Mouse (Mus musculus): ENCODE results near the gene Thrap3. TPM values are rescaled to one million over a fixed set of nuclear protein-coding genes. Genes with fewer than 3 reads are reported as not detected.

Gene Thrap3
- polyA plus RNA-seq, 1 experiment, result 382 TPM

- Histone ChIP-seq H3K4me3 (ENCODE audit: insufficient read depth, low read length) (peak overlapping the region; percentile 69), H3K27ac (ENCODE audit: insufficient read depth, low read length) (peak overlapping the region; percentile 86), H3K4me1 (ENCODE audit: control insufficient read depth, insufficient read depth, low read length) (no peaks in the 10 kb centered on the region)
- TF ChIP-seq CTCF (IDR thresholded peaks at IDR 0.05; ENCODE audit: borderline replicate concordance, insufficient read depth, low read length) (no peak), POLR2A (IDR thresholded peaks at IDR 0.05; ENCODE audit: low read depth, low read length) (no peak; the same call in 1 of the 2 replicates)
These were observed 52.8 kb downstream of the Thrap3 start for GRCm38 (mm10) chr4:126149798-126150197.

- TF ChIP-seq CTCF (IDR thresholded peaks at IDR 0.05; ENCODE audit: borderline replicate concordance, insufficient read depth, low read length) (no peak), POLR2A (IDR thresholded peaks at IDR 0.05; ENCODE audit: low read depth, low read length) (no peak; the same call in 1 of the 2 replicates)
- Histone ChIP-seq H3K4me1 (ENCODE audit: control insufficient read depth, insufficient read depth, low read length) (no peaks in the 10 kb centered on the region), H3K27ac (ENCODE audit: insufficient read depth, low read length) (peak overlapping the region; percentile 86), H3K4me3 (ENCODE audit: insufficient read depth, low read length) (peak overlapping the region; percentile 69)
These were observed 53.4 kb downstream of the Thrap3 start for GRCm38 (mm10) chr4:126149041-126149676.

GRCm38 (mm10) chr4:126148161-126148961, 54.2 kb downstream of the Thrap3 start:
- H3K4me3 ChIP-seq (ENCODE audit: insufficient read depth, low read length), result peak overlapping the region; percentile 69
- H3K4me1 ChIP-seq (ENCODE audit: control insufficient read depth, insufficient read depth, low read length), result no peaks in the 10 kb centered on the region
- peak overlapping the region; percentile 86 for H3K27ac ChIP-seq (ENCODE audit: insufficient read depth, low read length)
- TF ChIP-seq CTCF (IDR thresholded peaks at IDR 0.05; ENCODE audit: borderline replicate concordance, insufficient read depth, low read length), result no peak
- peak; percentile 76 for TF ChIP-seq POLR2A (IDR thresholded peaks at IDR 0.05; ENCODE audit: low read depth, low read length)

GRCm38 (mm10) chr4:126147533-126148160, 54.9 kb downstream of the Thrap3 start, which contains the start of gene Eva1b:
Gene Eva1b (plus strand): TSS chr4:126147744.
- no peaks in the 10 kb centered on the region for H3K4me1 ChIP-seq (ENCODE audit: control insufficient read depth, insufficient read depth, low read length)
- peak within 1 kb of the TSS; percentile 69 for H3K4me3 ChIP-seq (ENCODE audit: insufficient read depth, low read length)
- TF ChIP-seq CTCF (IDR thresholded peaks at IDR 0.05; ENCODE audit: borderline replicate concordance, insufficient read depth, low read length), result no peak
- no peak for TF ChIP-seq POLR2A (IDR thresholded peaks at IDR 0.05; ENCODE audit: low read depth, low read length)
- H3K27ac ChIP-seq (ENCODE audit: insufficient read depth, low read length), result peak within 1 kb of the TSS; percentile 86

GRCm38 (mm10) chr4:126146974-126147532, 55.5 kb downstream of the Thrap3 start:
- Histone ChIP-seq H3K27ac (ENCODE audit: insufficient read depth, low read length) (peak overlapping the region; percentile 64), H3K4me1 (ENCODE audit: control insufficient read depth, insufficient read depth, low read length) (no peaks in the 10 kb centered on the region), H3K4me3 (ENCODE audit: insufficient read depth, low read length) (no peak overlapping the region)
- TF ChIP-seq POLR2A (IDR thresholded peaks at IDR 0.05; ENCODE audit: low read depth, low read length) (no peak), CTCF (IDR thresholded peaks at IDR 0.05; ENCODE audit: borderline replicate concordance, insufficient read depth, low read length) (no peak)

- Histone ChIP-seq H3K4me1 (ENCODE audit: control insufficient read depth, insufficient read depth, low read length) (no peaks in the 10 kb centered on the region), H3K27ac (ENCODE audit: insufficient read depth, low read length) (no peak overlapping the region), H3K4me3 (ENCODE audit: insufficient read depth, low read length) (no peak overlapping the region)
- TF ChIP-seq CTCF (IDR thresholded peaks at IDR 0.05; ENCODE audit: borderline replicate concordance, insufficient read depth, low read length) (no peak), POLR2A (IDR thresholded peaks at IDR 0.05; ENCODE audit: low read depth, low read length) (no peak)
These were observed 57.2 kb downstream of the Thrap3 start for GRCm38 (mm10) chr4:126145396-126145795.

- Histone ChIP-seq H3K4me1 (ENCODE audit: control insufficient read depth, insufficient read depth, low read length) (peaks cover 3% of the 10 kb centered on the region; the same call in 1 of the 2 replicates), H3K4me3 (ENCODE audit: insufficient read depth, low read length) (no peak overlapping the region), H3K27ac (ENCODE audit: insufficient read depth, low read length) (no peak overlapping the region)
- no peak for TF ChIP-seq CTCF (IDR thresholded peaks at IDR 0.05; ENCODE audit: borderline replicate concordance, insufficient read depth, low read length)
- TF ChIP-seq POLR2A (IDR thresholded peaks at IDR 0.05; ENCODE audit: low read depth, low read length), result no peak
These were observed 61.5 kb downstream of the Thrap3 start for GRCm38 (mm10) chr4:126141021-126141420.

- Histone ChIP-seq H3K27ac (ENCODE audit: insufficient read depth, low read length) (no peak overlapping the region), H3K4me3 (ENCODE audit: insufficient read depth, low read length) (no peak overlapping the region), H3K4me1 (ENCODE audit: control insufficient read depth, insufficient read depth, low read length) (peaks cover 7% of the 10 kb centered on the region; the same call in 1 of the 2 replicates)
- TF ChIP-seq CTCF (IDR thresholded peaks at IDR 0.05; ENCODE audit: borderline replicate concordance, insufficient read depth, low read length) (no peak), POLR2A (IDR thresholded peaks at IDR 0.05; ENCODE audit: low read depth, low read length) (no peak)
These were observed 64.8 kb downstream of the Thrap3 start for GRCm38 (mm10) chr4:126137773-126138172.

GRCm38 (mm10) chr4:126134639-126135038, 67.9 kb downstream of the Thrap3 start:
- peaks cover 32% of the 10 kb centered on the region for H3K4me1 ChIP-seq (ENCODE audit: control insufficient read depth, insufficient read depth, low read length)
- no peak overlapping the region for H3K27ac ChIP-seq (ENCODE audit: insufficient read depth, low read length)
- no peak overlapping the region for H3K4me3 ChIP-seq (ENCODE audit: insufficient read depth, low read length)
- no peak for TF ChIP-seq POLR2A (IDR thresholded peaks at IDR 0.05; ENCODE audit: low read depth, low read length)
- TF ChIP-seq CTCF (IDR thresholded peaks at IDR 0.05; ENCODE audit: borderline replicate concordance, insufficient read depth, low read length), result no peak

All from embryonic fibroblast, embryonic 13.5 days (primary cell).